9 mouse cellular contexts compared by ENCODE assay signal in genomic region chr19:5107556-5108270, GRCm38 (mm10). TPM values are rescaled to one million over a fixed set of nuclear protein-coding genes. Genes with fewer than 3 reads are reported as not detected.
DNase-seq lines count a peak whose midpoint lies in the region; ATAC-seq and TF ChIP-seq lines count a peak whose summit lies in the region.
"Had no signal": no experiment of that assay in that cellular context is flagged by ENCODE, and none has a peak within 500 bp of the region (broad histone marks: within the 10 kb centered on the region; RNA-seq: fewer than 3 reads in every experiment).

No protein-coding gene starts in this region.

- no peak for TF ChIP-seq CTCF in kidney, adult 2 months (conservative IDR thresholded peaks at IDR 0.05; ENCODE audit: insufficient read depth, insufficient read length, low read depth, low read length)

- 62% methylated on average over 18 of the region's 18 CpGs for WGBS in kidney, adult 2 months
- 64% methylated on average over 18 of the region's 18 CpGs for WGBS in intestine, embryonic 16.5 days

- peaks cover 17% of the 10 kb centered on the region; the same call in 1 of the 2 replicates for H3K4me1 ChIP-seq in kidney, adult 2 months (ENCODE audit: control insufficient read depth, insufficient read depth, low read length)
- H3K4me1 ChIP-seq in intestine, embryonic 16.5 days (ENCODE audit: control insufficient read depth, insufficient read depth, low read length): peaks cover 20% of the 10 kb centered on the region

- no peak for TF ChIP-seq POLR2A in kidney, adult 2 months (IDR thresholded peaks at IDR 0.05; ENCODE audit: low read depth, low read length)

- DNase-seq in kidney, adult 2 months: no peak
- no peak for DNase-seq in kidney, adult 18-20 months
- DNase-seq in thymus, postnatal 14 days: peak; percentile 30
- DNase-seq in thymus, postnatal 10 days (ENCODE audit: low spot score in 2 of 2): no peak
- no peak for DNase-seq in layer of hippocampus, postnatal 10 days (ENCODE audit: low spot score in 2 of 2)
- no peak for DNase-seq in urinary bladder, postnatal 36 days (ENCODE audit: low spot score in 2 of 2)

- H3K9me3 ChIP-seq in intestine, embryonic 16.5 days (ENCODE audit: control insufficient read depth, low read length): no peaks in the 10 kb centered on the region

- H3K9ac ChIP-seq in intestine, embryonic 16.5 days (ENCODE audit: low read depth, low read length): peak overlapping the region; percentile 95; the same call in 1 of the 2 replicates

- no peak; the same call in 1 of the 2 replicates for ATAC-seq in intestine, embryonic 16.5 days
- no peak for ATAC-seq in monocyte, adult 5-6 weeks (replicated peaks; ENCODE audit: insufficient number of reproducible peaks, low FRiP score, low TSS enrichment, poor library complexity, severe bottlenecking)

- H3K4me2 ChIP-seq in intestine, embryonic 16.5 days (ENCODE audit: low read depth, low read length): no peak overlapping the region

- H3K4me3 ChIP-seq in kidney, adult 2 months (ENCODE audit: insufficient read depth, low read depth, low read length): no peak overlapping the region
- H3K4me3 ChIP-seq in intestine, embryonic 16.5 days (ENCODE audit: low read length): no peak overlapping the region

- no peaks in the 10 kb centered on the region for H3K36me3 ChIP-seq in kidney, adult 2 months (ENCODE audit: control insufficient read depth, insufficient read depth, low read length)
- peaks cover 5% of the 10 kb centered on the region; the same call in 1 of the 2 replicates for H3K36me3 ChIP-seq in intestine, embryonic 16.5 days (ENCODE audit: control insufficient read depth, insufficient read depth, low read length)

- peak overlapping the region; percentile 13; the same call in 1 of the 2 replicates for H3K27ac ChIP-seq in kidney, adult 2 months (ENCODE audit: insufficient read depth, low read depth, low read length)
- no peak overlapping the region for H3K27ac ChIP-seq in intestine, embryonic 16.5 days (ENCODE audit: low read length)

- no peaks in the 10 kb centered on the region for H3K27me3 ChIP-seq in kidney, adult 2 months (replicated peaks; ENCODE audit: control insufficient read depth, insufficient read depth, low read length)
- no peaks in the 10 kb centered on the region for H3K27me3 ChIP-seq in intestine, embryonic 16.5 days (replicated peaks; ENCODE audit: control insufficient read depth, insufficient read depth, low read length)
- H3K27me3 ChIP-seq: Patski had no signal

RNA-seq across cellular contexts. Expression of gene Rab1b, which starts 0.8 kb away (rescaled TPM):
- 246 and 280 TPM in 2 replicates for polyA plus RNA-seq in kidney, adult 2 months (2012; rRNA removed)
- polyA plus RNA-seq in intestine, embryonic 16.5 days (2015; fragmentation: Nextera tagmentation; extraction: Ambion mirVana): 241 and 244 TPM in 2 replicates
- 87.3 to 123 TPM (median 101 TPM) in 3 replicates for total RNA-seq in monocyte, adult 5-6 weeks (2017)
- 100 to 1,000 TPM; 163 to 166 TPM for total RNA-seq in layer of hippocampus, postnatal 10 days (2021)

RNA-seq across cellular contexts. Expression of gene Cnih2, which starts 9.4 kb away (rescaled TPM):
- 0.36 and 0.37 TPM in 2 replicates for polyA plus RNA-seq in kidney, adult 2 months (2012; rRNA removed)
- polyA plus RNA-seq in intestine, embryonic 16.5 days (2015; fragmentation: Nextera tagmentation; extraction: Ambion mirVana): 8.1 and 8.3 TPM in 2 replicates
- 0.32 TPM in 1 of 3 replicates, not detected in the others for total RNA-seq in monocyte, adult 5-6 weeks (2017)
- total RNA-seq in layer of hippocampus, postnatal 10 days (2021): 100 to 1,000 TPM; 743 to 783 TPM

RNA-seq across cellular contexts. Expression of gene Klc2, which starts 10.6 kb away (rescaled TPM):
- 38.8 and 46.0 TPM in 2 replicates for polyA plus RNA-seq in kidney, adult 2 months (2012; rRNA removed)
- 12.7 and 13.6 TPM in 2 replicates for polyA plus RNA-seq in intestine, embryonic 16.5 days (2015; fragmentation: Nextera tagmentation; extraction: Ambion mirVana)
- total RNA-seq in monocyte, adult 5-6 weeks (2017): 9.2 to 25.6 TPM (median 17.2 TPM) in 3 replicates
- 100 to 1,000 TPM; 170 to 176 TPM for total RNA-seq in layer of hippocampus, postnatal 10 days (2021)

RNA-seq across cellular contexts. Expression of gene Yif1a, which starts 19.4 kb away (rescaled TPM):
- 258 and 297 TPM in 2 replicates for polyA plus RNA-seq in kidney, adult 2 months (2012; rRNA removed)
- polyA plus RNA-seq in intestine, embryonic 16.5 days (2015; fragmentation: Nextera tagmentation; extraction: Ambion mirVana): 155 and 176 TPM in 2 replicates
- 10.4 to 13.3 TPM (median 10.5 TPM) in 3 replicates for total RNA-seq in monocyte, adult 5-6 weeks (2017)
- 10 to 100 TPM; 24.7 to 29.9 TPM for total RNA-seq in layer of hippocampus, postnatal 10 days (2021)

RNA-seq across cellular contexts. Expression of gene Tmem151a, which starts 22.4 kb away (rescaled TPM):
- 4.9 and 5.6 TPM in 2 replicates for polyA plus RNA-seq in kidney, adult 2 months (2012; rRNA removed)
- 4.7 and 5.1 TPM in 2 replicates for polyA plus RNA-seq in intestine, embryonic 16.5 days (2015; fragmentation: Nextera tagmentation; extraction: Ambion mirVana)
- total RNA-seq in monocyte, adult 5-6 weeks (2017): 0.67 to 7.8 TPM (median 3.3 TPM) in 3 replicates
- 10 to 100 TPM; 96.6 to 98.0 TPM for total RNA-seq in layer of hippocampus, postnatal 10 days (2021)

Comparison
In these comparisons a context has a peak if more than half of its experiments do, and no peak if none do; other contexts are left out.
1. RNA of gene Cnih2, which starts 9.4 kb away (total RNA-seq): 743 to 783 TPM in layer of hippocampus, postnatal 10 days; 0.32 TPM in monocyte, adult 5-6 weeks; every median in the first group is over 100 times any median in the second.